Mouse (Mus musculus) spleen, postnatal 14 days (tissue): ENCODE results near the gene Pfdn5.

Source experiments
- DNase-seq, 2 experiments: peaks; one replicate each; pipeline ENCODE4 v3.0.0; 2021 to 2022; ENCODE audit warnings: low spot score in 2 of 2

Gene Pfdn5

DNA sequence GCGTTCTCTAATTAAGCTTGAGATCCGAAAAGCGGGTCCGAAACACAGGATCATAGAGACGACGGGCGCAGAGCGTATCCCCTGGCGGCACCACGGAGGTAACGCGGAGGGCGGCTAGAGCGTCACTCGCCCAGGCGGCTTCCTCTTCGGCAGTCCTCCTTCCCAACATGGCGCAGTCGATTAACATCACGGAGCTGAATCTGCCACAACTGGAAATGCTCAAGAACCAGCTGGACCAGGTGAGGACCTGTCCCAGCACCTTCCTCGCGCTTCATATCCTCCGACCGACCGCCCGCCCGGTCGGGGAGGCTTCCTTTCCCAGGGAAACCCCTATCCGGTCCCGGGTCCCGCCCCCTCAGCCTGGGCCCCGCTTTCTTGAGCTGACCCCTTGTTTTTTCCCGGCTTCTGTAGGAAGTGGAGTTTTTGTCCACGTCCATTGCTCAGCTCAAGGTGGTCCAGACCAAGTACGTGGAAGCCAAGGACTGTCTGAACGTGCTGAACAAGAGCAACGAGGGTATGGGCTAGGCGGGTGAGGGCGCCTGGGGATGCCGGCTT, at the start of gene Pfdn5:
Pfdn5 (plus strand) TSS at position 95 of the 555 bp plus-strand sequence.
- DNase-seq, result peak; percentile 80 to 88

DNA sequence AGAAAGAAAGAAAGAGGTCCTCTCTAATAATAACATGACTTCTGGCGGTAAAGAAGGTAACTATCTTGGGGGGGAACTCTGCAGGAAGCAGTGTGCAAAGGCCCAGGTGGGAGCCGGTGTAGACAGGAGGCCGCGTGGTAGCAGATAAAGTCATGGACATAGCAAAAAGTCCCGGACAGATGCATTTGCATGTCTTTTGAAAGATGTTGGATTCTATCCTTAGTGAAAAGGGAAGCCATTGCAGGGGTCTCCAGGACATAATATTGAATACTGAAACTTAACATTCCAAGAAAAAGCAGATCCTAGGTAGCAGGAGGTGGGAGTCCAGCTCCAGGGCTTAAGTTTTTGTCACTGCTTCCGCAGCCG, 47.2 kb upstream of the Pfdn5 start:
- no peak for DNase-seq

DNA sequence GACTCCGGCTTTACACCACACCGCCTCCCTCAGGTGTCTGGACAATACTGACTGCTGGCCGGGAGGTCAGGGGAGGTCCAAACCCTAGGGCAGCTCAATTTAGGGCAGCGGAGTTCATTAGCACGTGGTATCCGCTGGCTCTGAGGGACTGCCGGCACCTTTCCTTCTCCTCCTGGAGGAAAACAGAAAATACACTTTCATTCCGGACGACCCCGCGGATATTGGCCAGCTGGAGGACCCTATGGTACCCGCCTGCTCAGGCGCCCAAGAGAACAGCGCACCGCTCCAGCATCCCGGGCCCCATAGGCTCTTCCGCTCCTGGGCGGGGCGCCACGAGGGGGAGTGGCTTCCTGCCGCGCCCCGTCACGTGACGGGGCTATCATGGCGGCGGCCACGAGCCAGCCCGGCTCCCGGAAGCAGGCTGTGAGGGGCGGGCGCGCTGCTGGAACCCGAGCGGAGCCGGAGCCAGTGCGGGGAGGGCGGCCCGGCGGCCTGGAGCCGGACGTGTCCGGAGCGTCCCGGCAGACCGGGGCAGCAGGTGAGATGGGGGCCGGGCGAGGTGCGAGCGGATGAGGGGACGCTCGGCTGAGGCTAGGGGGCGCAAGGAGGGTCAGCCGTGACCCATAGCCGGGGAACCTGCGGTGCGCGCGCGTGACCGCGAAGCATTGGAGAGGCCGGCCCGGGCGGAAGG, 46.7 kb upstream of the Pfdn5 start, which contains the start of gene Mfsd5:
Mfsd5 (plus strand) TSS at position 363 of the 691 bp plus-strand sequence.
- peak; percentile 69 to 80 for DNase-seq

DNA sequence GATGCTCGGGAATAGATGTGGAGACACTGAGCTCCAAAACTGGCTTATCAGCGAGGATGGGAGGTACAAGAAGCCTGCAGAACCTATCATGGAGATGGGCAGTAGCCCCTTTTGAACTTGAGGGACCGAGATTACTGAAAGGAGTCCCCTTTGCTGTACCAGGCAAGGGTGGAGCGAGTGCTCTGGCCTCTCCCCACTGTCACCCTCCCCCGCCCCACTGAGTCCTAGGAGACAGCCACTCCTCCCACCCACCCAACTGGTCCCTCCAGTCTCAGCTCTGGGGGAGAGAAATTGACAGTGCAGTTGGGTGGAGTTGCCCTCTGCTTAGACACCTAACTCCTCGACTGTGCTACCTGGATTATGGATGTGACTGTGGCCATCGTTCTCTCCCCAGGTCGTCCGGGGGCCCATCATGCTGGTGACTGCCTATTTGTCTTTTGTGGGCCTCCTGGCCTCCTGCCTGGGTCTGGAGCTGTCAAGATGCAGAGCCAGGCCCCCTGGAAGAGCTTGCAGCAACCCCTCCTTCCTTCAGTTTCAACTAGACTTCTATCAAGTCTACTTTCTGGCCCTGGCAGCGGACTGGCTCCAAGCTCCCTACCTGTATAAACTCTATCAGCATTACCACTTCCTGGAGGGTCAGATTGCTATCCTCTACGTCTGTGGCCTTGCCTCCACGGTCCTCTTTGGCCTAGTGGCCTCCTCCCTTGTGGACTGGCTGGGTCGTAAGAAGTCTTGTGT, 46.0 kb upstream of the Pfdn5 start:
- no peak for DNase-seq

DNA sequence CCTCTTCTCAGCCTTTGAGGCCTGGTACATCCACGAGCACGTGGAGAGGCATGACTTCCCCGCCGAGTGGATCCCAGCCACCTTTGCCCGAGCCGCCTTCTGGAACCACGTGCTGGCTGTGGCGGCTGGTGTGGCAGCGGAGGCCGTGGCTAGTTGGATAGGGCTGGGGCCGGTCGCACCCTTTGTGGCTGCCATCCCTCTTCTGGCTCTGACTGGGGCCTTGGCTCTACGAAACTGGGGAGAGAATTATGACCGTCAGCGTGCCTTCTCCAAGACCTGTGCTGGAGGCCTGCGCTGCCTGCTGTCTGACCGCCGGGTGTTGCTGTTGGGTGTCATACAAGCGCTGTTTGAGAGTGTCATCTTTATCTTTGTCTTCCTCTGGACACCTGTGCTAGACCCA, 45.3 kb upstream of the Pfdn5 start:
- no peak for DNase-seq

DNA sequence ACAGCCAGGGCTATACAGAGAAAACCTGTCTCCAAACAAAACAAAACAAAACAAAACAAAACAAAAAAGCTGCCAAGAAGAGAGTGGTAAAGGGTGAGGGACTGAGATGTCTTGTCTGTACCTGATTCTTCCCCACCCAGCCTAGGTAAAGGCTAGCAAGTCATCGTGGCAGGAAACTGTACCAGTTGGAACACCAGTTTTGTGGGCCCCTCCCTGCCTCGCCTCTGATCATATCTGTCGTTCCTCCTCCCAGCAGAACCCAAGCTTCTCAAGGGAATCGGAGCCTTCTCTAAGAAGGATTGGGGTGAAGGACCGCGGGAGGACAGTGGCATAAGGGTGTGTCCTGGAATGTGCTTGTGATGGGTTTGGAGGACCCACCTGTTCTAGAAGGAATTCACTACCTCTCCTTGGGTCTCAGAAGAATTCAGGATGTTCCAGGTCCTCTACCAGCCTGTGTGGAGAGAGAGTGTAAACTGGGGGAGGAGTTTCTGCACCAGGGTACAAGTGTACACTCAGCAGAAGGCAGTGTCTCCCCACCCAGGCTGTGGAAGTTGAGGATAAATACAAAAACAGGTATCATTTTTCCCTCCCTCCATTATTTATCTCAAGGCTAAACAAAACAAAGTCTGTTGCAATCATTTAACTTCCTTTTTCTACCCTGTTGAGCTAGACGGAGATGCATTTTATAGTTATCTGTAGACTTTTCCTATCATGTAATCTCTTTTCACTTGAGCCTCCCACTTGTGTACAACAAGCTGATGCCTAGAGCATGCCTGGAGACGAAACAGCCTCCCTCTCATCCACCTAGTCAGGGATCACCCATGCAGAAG, 43.2 kb upstream of the Pfdn5 start:
- no peak for DNase-seq

DNA sequence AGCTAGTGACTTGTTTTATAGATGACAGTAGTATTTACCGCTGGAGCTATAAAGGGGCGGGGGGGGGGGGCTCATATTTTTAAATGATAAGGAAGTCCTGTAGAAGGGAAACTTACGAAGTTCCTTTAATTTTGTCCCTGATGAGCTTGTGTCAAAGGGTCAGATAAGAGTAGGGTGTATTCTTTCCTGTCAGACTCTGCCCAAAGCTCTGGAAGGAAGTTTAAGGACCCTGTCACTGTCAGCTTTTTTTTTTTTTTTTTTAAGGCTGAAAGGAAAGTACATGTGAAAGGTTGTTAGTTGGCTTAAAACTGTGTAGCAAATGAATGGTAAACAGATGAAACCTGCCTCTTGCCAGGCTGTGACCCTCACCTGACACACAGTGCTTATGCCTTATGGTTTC, 42.3 kb upstream of the Pfdn5 start:
- DNase-seq, result no peak

DNA sequence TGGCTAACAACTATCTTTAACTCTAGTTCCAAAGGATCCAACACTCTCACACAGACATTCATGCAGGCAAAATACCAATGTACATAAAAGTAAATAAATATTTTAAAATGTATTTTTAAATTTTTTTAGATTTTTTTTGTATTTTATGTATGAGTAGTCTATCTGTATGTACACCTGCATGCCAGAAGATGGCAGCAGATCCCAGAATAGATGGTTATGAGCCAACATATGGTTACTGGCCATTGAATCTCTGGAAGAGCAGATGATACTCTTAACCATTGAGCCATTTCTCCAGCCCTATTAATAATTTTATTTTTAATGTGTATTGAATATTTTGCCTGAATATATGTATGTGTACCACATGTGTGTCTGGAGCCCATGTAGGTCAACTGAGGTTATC, 38.5 kb upstream of the Pfdn5 start:
- no peak for DNase-seq

DNA sequence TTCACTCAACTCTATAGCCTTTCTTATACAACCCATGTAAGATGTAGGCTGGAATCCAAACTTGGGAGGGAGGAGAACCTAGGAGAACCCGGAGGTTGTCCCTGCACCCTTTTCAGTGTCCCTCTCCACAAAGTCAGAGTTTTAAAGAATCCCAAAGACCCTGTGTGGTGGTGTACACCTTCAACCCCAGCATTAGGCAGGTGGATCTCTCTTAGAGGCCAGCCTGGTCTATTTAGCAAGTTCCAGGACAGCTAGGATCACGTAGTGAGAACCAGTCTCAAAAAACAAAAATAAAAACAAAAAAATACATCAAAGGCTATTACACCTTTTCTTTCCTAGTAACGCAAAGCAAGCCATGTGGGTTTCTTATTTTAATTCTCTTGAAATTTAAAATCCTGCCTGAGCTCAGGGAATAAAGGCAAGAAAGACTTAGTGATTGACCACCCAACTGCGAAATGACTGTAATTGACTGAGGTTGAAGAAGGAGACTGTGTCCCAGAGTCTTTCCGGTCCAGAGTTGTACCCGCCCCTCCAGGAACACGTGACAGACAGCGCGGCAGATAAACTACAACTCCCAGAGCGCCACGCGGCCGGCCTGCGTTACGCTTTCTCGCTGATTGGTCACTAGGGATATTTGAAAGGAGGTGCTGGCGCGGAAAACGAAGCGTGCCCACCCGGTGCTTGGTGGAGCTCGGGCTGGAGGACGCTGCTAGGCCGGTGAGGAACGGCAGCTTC, 30.1 kb upstream of the Pfdn5 start, which contains the start of gene Espl1:
Espl1 (plus strand) TSS at position 634 of the 735 bp plus-strand sequence.
- DNase-seq, result peak; percentile 87 to 95

DNA sequence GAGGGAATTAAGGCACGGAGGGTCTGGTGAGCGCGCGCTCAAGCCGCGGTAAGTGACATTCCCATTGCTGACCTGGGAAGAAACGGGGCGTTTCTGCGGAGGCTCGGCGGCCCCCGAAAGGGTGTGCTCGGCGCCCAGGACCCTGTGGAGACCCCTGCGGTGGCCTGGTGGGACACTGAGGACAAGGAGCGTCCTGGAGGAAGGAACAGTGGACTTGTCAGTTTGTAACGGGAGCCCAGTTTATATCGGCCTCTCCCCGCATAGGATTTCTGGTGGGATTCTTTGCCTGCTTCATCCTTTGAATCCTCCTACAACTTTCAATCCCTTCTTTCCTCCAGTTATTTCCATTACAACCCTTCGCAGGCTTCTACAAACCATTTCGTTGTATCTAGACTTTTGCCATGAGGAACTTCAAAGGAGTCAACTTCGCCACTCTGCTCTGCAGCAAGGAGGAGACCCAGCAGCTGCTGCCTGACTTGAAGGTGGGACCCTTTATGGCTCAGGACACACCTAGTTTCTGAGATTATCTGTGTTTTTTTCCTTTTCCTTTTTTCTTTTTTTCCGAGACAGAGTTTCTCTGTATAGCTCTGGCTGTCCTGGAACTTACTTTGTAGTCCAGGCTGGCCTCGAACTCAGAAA, 29.4 kb upstream of the Pfdn5 start:
- no peak for DNase-seq

DNA sequence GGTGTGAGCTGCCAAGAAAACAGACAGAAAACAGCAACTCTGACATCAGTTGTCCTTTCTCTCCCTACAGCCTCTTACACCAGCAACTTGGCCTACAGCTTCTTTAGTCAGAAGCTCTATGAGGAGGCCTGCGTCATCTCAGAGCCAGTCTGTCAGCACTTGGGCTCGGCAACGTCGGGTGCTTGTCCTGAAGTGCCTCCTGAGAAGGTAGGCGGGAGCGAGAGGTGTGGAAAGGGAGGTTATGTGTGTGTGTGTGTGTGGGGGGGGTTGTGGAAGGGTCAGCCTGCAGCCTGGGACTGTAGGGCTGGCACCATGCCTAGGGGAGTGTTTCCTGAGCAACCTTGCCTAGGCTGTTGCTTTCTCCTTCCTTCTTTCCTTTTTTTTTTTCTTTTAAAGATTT, 23.4 kb upstream of the Pfdn5 start:
- DNase-seq, result no peak

DNA sequence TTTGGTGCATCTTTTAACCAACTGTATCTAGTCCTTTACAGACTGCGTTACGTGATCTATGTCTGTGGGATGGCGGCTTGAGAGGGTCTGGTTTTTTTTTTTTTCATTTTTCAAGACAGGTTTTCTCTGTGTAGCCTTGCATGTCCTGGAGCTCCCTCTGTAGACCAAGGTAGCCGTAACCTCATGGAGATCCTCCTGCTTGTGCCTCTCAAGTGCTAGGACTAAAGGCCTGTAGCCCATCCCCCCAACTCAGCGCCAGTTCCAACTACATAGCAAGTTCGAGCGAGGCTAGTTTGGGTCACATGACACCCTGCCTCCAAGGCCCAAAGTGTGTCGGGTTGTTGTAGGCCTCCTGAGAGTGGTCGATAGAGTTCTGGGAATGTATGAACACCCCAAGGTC, 17.2 kb upstream of the Pfdn5 start:
- DNase-seq, result no peak

DNA sequence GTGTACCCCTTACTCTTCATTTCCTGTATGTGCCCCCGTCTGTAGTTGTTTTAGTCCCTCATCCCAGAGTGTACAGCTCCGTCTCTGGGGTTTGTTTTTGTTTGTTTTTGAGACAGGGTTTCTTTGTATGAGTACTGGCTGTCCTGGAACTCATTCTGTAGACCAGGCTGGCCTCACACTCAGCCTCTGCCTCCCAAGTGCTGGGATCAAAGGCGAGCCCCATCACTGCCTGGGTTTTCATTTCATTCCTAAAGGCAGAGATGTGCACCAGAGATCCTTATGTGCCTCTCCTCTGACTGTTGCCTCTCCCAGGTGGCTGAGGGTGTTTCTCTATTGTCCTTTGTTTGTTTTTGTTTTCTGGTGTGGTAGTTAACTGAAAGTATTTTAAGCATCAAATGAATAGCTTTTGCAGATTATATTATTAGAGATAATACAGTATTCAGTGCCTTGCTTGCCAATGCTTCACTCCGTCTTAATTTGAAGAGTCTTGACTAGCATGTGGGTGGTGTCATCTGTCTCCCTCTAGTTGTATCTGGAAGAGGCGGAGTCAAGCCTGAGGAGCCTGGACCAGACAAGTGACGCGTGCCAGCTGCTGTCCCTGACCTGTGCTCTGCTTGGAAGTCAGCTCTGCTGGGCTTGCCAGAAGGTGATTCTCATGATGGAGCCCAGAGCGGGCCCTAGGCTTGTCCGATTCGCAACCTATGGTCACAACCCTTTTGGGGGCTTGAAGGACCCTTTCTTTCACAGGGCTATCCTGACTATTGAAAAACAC, 15.7 kb upstream of the Pfdn5 start:
- DNase-seq, result no peak

DNA sequence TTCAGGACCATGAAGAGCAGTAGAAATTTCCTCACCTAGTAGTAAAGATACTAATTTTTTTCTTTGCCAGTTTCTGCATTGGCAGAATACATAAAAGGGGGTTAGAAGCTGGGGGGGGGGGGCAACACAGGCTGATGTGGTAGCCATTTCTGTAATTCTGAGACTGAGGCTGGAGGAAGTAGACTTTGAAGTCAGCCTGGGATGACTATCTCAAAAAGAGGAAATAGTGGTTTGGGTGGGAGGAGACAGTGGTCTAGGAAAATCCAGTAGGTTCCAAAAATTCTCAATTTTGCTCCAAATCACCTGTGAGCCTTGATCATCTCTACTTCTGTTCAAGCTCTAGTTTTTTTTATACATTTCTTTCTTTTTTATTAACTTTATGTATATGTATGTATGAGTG, 14.4 kb upstream of the Pfdn5 start:
- DNase-seq, result no peak

DNA sequence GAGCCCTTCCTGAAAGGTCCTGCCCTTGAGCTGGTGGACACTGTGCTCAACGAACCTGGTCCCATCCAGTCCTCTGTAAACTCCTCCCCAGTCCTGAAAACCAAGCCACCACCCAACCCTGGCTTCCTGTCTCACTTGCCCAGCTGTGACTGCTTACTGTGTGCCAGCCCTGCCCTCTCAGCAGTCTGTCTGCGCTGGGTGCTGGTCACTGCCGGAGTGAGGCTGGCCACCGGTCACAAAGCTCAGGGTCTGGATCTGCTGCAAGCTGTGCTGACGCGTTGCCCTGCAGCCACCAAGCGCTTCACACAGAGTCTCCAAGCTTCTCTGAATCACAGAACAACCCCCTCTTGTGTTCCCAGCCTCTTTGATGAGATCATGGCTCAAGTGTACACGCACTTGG, 10.6 kb upstream of the Pfdn5 start:
- DNase-seq, result no peak

DNA sequence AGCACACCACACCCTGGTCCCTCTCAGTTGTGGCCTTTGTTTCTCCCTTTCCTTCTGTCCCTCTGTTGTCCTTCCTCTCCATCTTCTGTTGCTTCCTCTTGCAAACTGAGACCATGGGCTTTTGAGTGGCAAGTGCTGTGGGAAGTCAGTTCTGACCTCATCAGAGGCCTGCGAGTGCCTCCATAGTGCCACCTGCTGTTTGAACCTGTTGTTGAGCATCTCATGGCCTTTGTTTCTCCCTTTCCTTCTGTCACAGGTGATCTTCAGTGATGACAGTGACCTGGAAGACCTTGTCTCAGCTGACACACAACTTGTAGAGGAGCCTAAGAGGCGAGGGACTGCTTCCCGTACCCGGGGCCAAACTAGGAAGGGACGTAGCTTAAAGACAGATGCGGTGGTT, 9.7 kb upstream of the Pfdn5 start:
- DNase-seq, result peak in 1 of 2 experiments; percentile 60

DNA sequence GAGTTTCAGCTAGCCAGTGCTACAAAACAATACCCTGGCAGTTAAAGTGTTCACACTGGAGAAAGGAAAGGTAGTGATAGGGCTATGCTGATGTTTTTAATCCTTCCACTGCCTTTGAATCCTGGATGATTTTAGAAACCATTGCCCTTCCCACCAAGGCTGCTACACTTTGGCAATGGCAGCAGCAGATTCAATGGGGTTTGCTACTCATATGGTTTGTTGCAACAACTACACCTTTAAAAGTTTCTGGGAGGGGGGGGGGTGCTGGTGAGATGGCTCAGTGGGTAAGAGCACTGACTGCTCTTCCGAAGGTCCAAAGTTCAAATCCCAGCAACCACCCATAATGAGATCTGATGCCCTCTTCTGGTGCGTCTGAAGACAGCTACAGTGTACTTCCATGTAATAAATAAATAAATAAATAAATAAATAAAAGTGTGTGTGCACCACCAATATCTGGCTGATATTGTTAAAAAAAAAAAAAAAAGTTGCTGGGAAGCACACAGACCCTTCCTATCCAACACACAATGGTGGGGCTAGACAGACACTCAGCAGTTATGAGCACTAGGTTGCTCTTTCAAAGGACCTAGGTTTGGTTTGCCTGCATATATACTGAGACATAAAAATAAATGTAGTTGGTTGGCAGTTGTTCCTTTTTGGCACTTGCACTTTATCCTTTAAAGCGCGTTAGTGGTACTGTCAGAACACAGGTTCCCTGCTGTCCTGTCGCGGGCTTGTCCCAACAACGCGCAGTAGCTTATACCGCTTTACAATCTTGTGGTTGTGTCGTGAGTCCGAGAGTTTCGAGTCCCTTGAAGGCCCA, 1.1 kb upstream of the Pfdn5 start:
- no peak for DNase-seq

DNA sequence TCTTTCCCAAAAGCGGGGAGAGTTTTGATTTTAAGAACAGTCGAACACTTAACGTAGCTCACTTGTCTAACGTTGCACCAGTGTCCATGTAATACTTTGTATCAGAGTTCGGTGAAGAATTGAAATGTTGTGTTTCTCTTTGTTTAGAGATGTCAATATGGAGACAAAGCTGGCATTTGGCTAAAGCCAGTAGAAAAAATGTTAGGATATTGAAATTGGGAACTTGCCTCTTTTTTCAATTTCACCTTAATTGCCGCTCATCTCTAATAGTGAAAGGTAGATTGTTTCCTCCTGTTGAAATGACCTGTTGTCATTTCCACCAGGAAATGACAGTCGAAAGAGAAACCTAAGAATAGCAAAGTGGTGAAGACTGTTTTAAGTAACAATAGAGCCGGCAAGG, 976 bp downstream of the Pfdn5 start:
- no peak for DNase-seq

DNA sequence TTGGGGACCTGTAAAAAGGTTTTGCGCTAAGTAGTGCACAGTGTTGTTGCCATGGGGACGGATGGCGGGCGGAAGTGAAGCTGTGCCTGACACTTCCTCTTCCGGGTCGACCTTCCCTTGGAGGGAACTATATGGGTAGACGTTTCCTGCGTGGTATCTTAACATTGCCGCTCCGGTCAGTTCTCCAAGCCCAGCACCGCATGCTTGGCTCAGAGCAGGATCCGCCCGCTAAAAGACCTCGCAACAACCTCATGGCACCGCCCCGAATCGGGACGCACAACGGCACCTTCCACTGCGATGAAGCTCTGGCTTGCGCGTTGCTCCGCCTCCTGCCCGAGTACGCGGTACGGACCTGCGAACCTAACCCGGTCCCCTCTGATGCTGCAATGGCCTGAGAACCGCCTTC, 5.7 kb downstream of the Pfdn5 start, which contains the start of gene Myg1:
Myg1 (plus strand) TSS at position 100 of the 406 bp plus-strand sequence.
- peak; percentile 52 to 73 for DNase-seq
